Mouse (Mus musculus) heart, embryonic 16.5 days (tissue): Measurements from ENCODE around the gene Art4. TPM values are rescaled to one million over a fixed set of nuclear protein-coding genes. Genes with fewer than 3 reads are reported as not detected.
A peak's percentile ranks its signal among the peaks of the same experiment; 100 is the strongest.

Experiments
- ATAC-seq: fragments of 200-750 bp; cut with Nextera tagmentation; replicated peaks from 2 replicates; pipeline ENCODE4 v1.8.0; 2017; ENCODE audit warnings: moderate number of reproducible peaks; ENCODE audit not compliant: insufficient read depth, low FRiP score; ENCODE audit errors: extremely low read depth
- H3K27ac ChIP-seq: fragments of 300-500 bp; sonication (generic); 2 replicates; pipeline ENCODE4 v1.5.1; 2014; ENCODE audit warnings: mild to moderate bottlenecking, low read length, control low read depth, moderate library complexity
- H3K27me3 ChIP-seq: fragments of 300-500 bp; sonication (generic); 2 replicates; pipeline ENCODE4 v1.6.1; 2014; ENCODE audit warnings: low read length, mixed read lengths; ENCODE audit not compliant: control insufficient read depth, insufficient read depth
- H3K36me3 ChIP-seq: fragments of 300-500 bp; sonication (generic); 2 replicates; pipeline ENCODE4 v1.6.1; 2014; ENCODE audit not compliant: control insufficient read depth, insufficient read depth
- H3K4me1 ChIP-seq: fragments of 300-500 bp; sonication (generic); 2 replicates; pipeline ENCODE4 v1.6.1; 2014; ENCODE audit warnings: low read length, mixed read lengths; ENCODE audit not compliant: control insufficient read depth, insufficient read depth
- H3K4me2 ChIP-seq: fragments of 300-500 bp; sonication (generic); 2 replicates; pipeline ENCODE4 v1.6.1; 2014; ENCODE audit warnings: low read depth, mild to moderate bottlenecking, control low read depth, low read length
- H3K4me3 ChIP-seq: fragments of 300-500 bp; sonication (generic); 2 replicates; pipeline ENCODE4 v1.5.1; 2014; ENCODE audit warnings: mild to moderate bottlenecking, control low read depth, low read length
- H3K9ac ChIP-seq: fragments of 300-500 bp; sonication (generic); 2 replicates; pipeline ENCODE4 v1.6.1; 2014; ENCODE audit warnings: low read length, control low read depth
- H3K9me3 ChIP-seq: fragments of 300-500 bp; sonication (generic); replicated peaks from 2 replicates; pipeline ENCODE4 v1.6.1; 2016; ENCODE audit warnings: low read length; ENCODE audit not compliant: control insufficient read depth
- WGBS: fragments of 180-500 bp; shearing (Covaris S2); extraction: QIAGEN DNeasy Blood & Tissue Kit; methylation state at CpG from one replicate; pipeline ENCODE4 v1.1.7; 2014; 5-methylcytosine and 5-hydroxymethylcytosine counted together
- polyA plus RNA-seq: library from polyadenylated mRNA; unstranded; fragments of >200 nt; fragmentation: Nextera tagmentation; extraction: Ambion mirVana; gene quantifications from 2 replicates; pipeline ENCODE4 v1.2.1, GENCODE M21; 2015

Gene Art4
- polyA plus RNA-seq, 1 experiment from 2014 or later, result 13.6 TPM

DNA sequence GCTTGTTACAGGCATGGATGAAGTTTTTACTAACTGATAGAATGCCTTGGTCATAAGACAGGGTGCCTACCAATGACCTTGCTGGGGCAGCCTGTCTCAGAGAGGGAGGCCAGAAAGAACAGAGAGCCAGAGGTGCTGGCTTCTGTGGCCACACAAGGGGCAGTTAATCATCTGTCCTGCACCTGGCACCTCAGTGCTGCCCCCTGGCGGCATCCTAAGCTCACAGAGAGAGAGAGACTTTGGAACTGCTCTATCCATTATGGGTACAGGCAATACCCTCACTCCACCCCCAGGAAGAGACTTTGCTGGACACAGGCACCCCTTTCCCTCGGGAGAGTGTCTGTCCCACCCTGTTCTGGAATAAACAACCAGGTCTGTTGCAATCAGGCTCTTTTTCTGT lies 9.7 kb downstream of the Art4 start:
- Histone ChIP-seq H3K9me3 (no peaks in the 10 kb centered on the region), H3K9ac (no peak overlapping the region), H3K36me3 (no peaks in the 10 kb centered on the region), H3K27ac (no peak overlapping the region), H3K4me3 (no peak overlapping the region), H3K4me1 (no peaks in the 10 kb centered on the region; the same call in 1 of the 2 replicates), H3K27me3 (no peaks in the 10 kb centered on the region), H3K4me2 (no peak overlapping the region)
- no peak for ATAC-seq
- 27% methylated on average over 2 of the region's 2 CpGs for WGBS

DNA sequence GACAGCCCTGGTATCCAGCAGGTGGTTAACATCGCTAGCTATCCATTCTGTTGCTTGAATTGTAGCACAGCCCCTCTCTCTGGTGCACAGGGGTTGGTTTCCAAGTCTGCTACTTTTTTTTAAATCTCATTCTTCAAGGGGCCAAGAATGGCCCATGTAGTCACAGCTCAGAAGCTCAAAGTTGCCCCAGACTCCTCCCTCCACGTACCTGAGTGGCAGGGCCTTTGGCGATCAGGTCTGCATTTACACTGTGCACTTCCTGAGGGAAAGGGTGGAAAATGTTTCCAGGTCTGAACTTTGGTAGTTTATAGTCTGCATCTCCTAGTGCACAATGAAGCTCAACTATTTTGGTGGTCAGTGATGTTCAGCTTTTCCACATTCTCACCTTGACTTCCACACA lies 10.3 kb downstream of the Art4 start:
- Histone ChIP-seq H3K4me1 (no peaks in the 10 kb centered on the region; the same call in 1 of the 2 replicates), H3K4me3 (no peak overlapping the region), H3K27me3 (no peaks in the 10 kb centered on the region), H3K36me3 (no peaks in the 10 kb centered on the region), H3K9me3 (no peaks in the 10 kb centered on the region), H3K4me2 (no peak overlapping the region), H3K27ac (no peak overlapping the region), H3K9ac (no peak overlapping the region)
- 91% methylated on average over 3 of the region's 3 CpGs for WGBS
- no peak for ATAC-seq

DNA sequence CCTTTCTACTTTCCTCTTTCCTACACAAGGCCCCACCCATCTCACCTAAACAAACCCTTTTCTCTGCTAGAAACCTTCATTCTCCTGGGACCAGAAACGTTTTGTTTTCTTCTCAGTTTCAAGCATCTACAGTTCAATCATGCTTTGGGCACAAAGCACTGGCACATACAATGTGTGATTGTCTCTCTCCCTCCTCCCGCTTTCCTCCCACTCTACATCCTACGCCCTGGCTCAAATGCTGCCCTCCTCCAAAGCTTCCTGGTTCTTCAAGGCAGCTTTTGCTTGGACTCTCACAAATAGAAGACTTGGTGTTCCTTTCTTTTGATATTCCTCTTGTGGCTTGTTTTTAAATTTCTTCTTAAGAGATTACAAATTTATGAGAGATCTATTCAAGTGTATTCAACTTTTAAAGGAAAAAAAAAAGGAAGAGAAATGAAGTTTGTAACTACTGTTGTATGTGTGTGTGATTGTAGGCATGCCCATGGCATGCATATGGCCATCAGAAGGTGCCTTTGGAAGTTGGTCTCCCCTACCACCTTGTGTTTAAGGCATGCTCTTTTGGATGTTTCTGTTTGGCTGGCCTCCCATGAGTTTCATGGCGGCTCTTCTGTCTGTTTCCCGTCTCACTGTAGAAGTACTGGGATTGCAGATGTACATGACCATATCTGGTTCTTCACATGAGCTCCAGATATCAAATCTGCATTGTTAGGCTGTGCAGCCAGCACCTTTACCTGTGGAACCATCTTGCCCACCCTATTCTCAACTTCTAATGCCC lies 11.6 kb downstream of the Art4 start:
- ATAC-seq, result no peak
- H3K27ac ChIP-seq, result no peak overlapping the region
- H3K9me3 ChIP-seq, result no peaks in the 10 kb centered on the region
- no peak overlapping the region for H3K4me3 ChIP-seq
- no peak overlapping the region for H3K9ac ChIP-seq
- 71% methylated on average over 5 of the region's 5 CpGs for WGBS
- H3K27me3 ChIP-seq, result no peaks in the 10 kb centered on the region
- H3K4me2 ChIP-seq, result no peak overlapping the region
- H3K4me1 ChIP-seq, result no peaks in the 10 kb centered on the region; the same call in 1 of the 2 replicates
- H3K36me3 ChIP-seq, result no peaks in the 10 kb centered on the region

DNA sequence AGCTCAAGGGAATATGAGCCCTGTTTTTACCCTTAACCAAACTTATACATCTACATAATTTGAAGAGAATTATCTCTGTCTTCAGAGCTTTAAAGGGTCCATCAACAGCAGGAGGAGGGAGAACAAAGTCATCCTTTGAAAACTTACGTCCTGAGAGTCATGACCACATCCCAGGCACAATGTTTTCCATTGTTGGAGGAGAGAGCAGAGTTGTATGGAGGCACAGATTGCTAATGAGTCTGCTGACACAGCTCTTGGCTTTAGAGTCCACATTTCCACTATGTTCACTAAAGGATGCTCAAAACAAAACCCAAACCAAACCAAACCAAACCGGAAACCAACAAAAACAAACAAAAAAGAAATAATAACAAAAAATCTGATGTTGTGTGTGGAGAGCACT lies 12.6 kb downstream of the Art4 start:
- no peak overlapping the region for H3K4me2 ChIP-seq
- H3K9me3 ChIP-seq, result no peaks in the 10 kb centered on the region
- WGBS, result 58% methylated on average over 2 of the region's 2 CpGs
- H3K27ac ChIP-seq, result no peak overlapping the region
- H3K4me3 ChIP-seq, result no peak overlapping the region
- no peak overlapping the region for H3K9ac ChIP-seq
- H3K27me3 ChIP-seq, result no peaks in the 10 kb centered on the region
- H3K36me3 ChIP-seq, result no peaks in the 10 kb centered on the region
- no peak for ATAC-seq
- H3K4me1 ChIP-seq, result no peaks in the 10 kb centered on the region

DNA sequence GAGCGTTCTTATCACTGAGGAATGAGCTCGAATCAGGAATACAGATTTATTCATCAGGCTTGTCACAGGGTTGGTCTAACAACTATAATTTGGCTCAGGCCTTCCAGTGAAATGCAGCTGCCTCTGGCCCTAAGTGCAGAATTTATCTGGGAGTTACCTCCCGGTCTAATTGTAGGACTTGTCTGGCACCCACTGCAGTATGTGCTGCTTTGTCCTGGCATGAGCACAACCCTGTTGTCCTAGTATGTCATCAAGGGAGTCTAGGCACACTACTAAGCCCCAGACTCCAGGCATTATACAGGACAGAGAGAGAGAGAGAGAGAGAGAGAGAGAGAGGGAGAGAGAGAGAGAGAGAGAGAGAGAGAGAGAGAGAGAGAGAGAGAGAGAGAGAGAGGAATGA lies 20.2 kb downstream of the Art4 start:
- Histone ChIP-seq H3K36me3 (no peaks in the 10 kb centered on the region), H3K9me3 (no peaks in the 10 kb centered on the region), H3K27me3 (no peaks in the 10 kb centered on the region), H3K4me3 (no peak overlapping the region), H3K4me2 (no peak overlapping the region), H3K4me1 (no peaks in the 10 kb centered on the region), H3K9ac (no peak overlapping the region), H3K27ac (no peak overlapping the region)
- ATAC-seq, result no peak; the same call in 1 of the 2 replicates
- 69% methylated on average over 3 of the region's 3 CpGs for WGBS

DNA sequence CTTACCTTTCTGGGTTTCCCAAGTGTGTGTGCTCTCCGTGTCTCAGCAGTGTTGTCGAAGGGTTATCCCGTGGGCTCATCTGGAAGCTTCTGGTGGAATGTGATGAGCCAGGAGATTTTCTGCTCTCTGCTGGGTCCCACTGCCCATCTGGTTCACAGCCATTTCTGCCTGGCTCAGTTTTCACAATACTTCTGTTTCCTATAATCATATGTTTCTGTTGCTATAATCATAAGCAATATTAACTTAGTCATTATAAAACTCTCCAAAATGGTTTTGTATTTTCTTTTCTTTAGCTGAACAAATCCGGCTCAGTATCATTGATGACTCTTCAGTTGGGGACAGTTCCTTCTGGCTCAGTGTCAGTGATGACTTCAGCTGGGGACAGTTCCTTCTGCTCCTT lies 22.2 kb downstream of the Art4 start, which contains the start of gene Smco3:
Smco3 (minus strand) TSS at position 101 of the 400 bp plus-strand sequence.
- H3K27ac ChIP-seq, result no peak within 1 kb of the TSS
- H3K4me3 ChIP-seq, result no peak within 1 kb of the TSS
- H3K36me3 ChIP-seq, result no peaks in the 10 kb centered on the region
- no peak within 1 kb of the TSS for H3K9ac ChIP-seq
- ATAC-seq, result no peak
- WGBS, result 49% methylated on average over 4 of the region's 4 CpGs
- no peaks in the 10 kb centered on the region for H3K9me3 ChIP-seq
- H3K27me3 ChIP-seq, result no peaks in the 10 kb centered on the region
- no peaks in the 10 kb centered on the region for H3K4me1 ChIP-seq
- H3K4me2 ChIP-seq, result no peak within 1 kb of the TSS

DNA sequence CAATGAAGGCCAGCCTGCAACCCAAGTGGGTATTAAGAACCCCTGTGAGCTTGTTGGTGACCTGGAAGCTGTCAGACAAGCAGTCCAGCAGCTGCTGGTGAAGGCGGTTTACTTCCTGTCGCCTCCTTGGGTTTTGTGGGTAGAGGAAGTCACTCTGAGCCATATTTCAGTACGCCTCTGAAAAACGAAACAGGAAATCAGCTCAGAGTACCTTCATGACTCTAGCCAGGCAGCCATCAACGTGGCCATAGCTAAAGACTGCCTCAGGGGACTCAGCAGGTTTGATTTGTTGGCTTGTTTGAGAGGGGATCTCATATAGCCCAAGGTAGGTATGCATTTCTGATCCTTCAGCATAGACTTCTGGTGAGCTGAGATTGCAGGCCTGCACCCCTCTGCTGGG lies 25.8 kb downstream of the Art4 start:
- no peak overlapping the region for H3K4me3 ChIP-seq
- H3K4me1 ChIP-seq, result peaks cover 4% of the 10 kb centered on the region
- no peaks in the 10 kb centered on the region for H3K9me3 ChIP-seq
- H3K4me2 ChIP-seq, result no peak overlapping the region
- ATAC-seq, result no peak
- H3K36me3 ChIP-seq, result no peaks in the 10 kb centered on the region
- H3K27me3 ChIP-seq, result no peaks in the 10 kb centered on the region
- H3K27ac ChIP-seq, result no peak overlapping the region
- H3K9ac ChIP-seq, result no peak overlapping the region
- WGBS, result 66% methylated on average over 5 of the region's 5 CpGs

DNA sequence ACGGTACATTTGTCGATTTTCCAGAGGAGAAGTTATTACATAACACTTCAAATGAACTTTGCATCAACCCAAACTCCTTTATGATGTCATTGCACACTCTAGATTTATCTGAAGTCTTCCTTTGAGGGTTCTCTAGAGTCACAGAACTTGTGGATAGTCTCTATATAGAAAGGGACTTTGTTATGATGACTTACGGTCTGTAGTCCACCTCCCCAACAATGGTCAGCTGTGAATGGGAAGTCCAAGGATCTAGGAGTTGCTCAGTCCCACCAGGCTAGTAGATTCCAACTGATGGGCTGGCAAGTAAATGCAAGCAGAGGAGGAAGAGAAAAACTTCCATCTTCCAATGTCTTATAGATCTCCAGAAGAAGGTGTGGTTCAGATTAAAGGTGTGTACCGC lies 28.9 kb downstream of the Art4 start:
- Histone ChIP-seq H3K9ac (peak overlapping the region; percentile 68), H3K9me3 (no peaks in the 10 kb centered on the region), H3K27me3 (no peaks in the 10 kb centered on the region), H3K4me2 (peak overlapping the region; percentile 83), H3K4me3 (peak overlapping the region; percentile 65), H3K27ac (peak overlapping the region; percentile 86), H3K4me1 (peaks cover 4% of the 10 kb centered on the region), H3K36me3 (peaks cover 17% of the 10 kb centered on the region)
- WGBS, result 29% methylated on average over 4 of the region's 4 CpGs
- no peak for ATAC-seq

DNA sequence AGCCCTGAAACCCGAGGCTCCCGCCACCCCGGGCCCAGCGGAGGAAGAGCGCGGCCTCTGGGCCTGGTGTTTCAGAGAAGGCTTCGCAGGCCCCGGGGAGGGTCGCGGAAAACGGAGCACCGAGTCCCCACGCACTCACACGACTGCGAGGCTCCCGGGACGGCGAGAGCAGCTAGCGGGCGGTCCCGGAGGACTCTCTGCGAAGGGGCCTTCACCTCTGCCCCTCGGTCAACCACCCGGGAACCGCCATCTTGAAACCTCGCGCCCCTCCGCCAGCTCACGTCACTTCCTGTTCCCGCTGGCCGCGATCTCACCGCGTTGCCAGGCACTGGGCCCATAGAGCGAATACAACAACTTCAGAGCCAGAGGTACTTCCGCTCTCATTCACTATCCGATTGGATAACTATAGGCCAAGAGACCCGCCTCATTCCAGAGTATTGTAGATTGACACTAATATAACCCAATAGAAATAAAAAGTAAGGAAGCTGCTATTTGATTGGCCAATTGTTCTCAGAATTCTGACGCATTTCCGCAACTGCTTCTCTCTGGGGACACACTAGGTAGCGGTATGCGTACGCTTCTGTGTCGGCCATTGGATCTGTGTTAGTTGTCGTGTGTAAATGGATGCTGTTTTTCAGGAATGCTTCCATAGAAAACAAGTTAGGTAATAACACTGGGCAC lies 29.5 kb downstream of the Art4 start, which contains the start of gene Wbp11:
Wbp11 (minus strand) TSS at position 353 of the 681 bp plus-strand sequence.
- H3K27ac ChIP-seq, result peak within 1 kb of the TSS; percentile 86
- H3K4me2 ChIP-seq, result peak within 1 kb of the TSS; percentile 91
- H3K36me3 ChIP-seq, result peaks cover 18% of the 10 kb centered on the region
- ATAC-seq, result peak; percentile 100
- H3K9me3 ChIP-seq, result no peaks in the 10 kb centered on the region
- H3K4me3 ChIP-seq, result peak within 1 kb of the TSS; percentile 100
- peak within 1 kb of the TSS; percentile 100 for H3K9ac ChIP-seq
- H3K27me3 ChIP-seq, result no peaks in the 10 kb centered on the region
- under 1% methylated on average over 45 of the region's 45 CpGs for WGBS
- H3K4me1 ChIP-seq, result peaks cover 4% of the 10 kb centered on the region
